Mouse (Mus musculus): ENCODE measurements at regions not wholly inside any gene's neighbourhood (a gene's known extent, or its start where the extent isn't known, plus 50 kb on each side); places are given as distances from the start of the nearest gene placed in this dataset.
A peak's percentile ranks its signal among the peaks of the same experiment; 100 is the strongest.

DNA sequence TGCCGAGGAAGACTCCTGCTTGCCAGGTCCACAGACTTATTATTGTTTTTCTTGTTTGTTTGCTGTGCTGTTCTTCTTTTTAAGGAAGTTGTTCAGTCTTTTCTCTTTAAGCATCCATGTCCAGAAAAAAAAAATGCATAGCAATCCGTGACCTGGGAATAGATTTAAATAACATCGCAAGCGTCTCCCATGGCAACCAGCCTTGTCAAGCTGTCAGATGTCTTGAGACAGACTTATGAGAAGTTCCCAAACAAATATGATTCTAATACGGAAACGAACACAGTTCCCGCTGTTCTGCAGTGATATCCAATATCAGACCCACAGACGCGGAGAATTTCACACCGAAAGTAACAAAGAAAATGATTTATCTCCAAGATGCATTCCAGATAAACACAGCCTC is 547.4 kb downstream of the Etnk1 start:
- Histone ChIP-seq H3K27ac (replicated peaks) (no peak overlapping the region), H3K9me3 (replicated peaks) (no peaks in the 10 kb centered on the region), H3K4me1 (peaks cover 12% of the 10 kb centered on the region), H3K4me3 (no peak overlapping the region), H3K36me3 (no peaks in the 10 kb centered on the region), H3K27me3 (ENCODE audit: low read depth, poor library complexity, severe bottlenecking) (no peaks in the 10 kb centered on the region)
- no peak for DNase-seq (ENCODE audit: low spot score)
- WGBS: 87% methylated on average over 10 of the region's 10 CpGs

GRCm38 (mm10) chr6:143750074-143750473 is 583.1 kb downstream of the Etnk1 start:
- Histone ChIP-seq H3K27me3 (ENCODE audit: low read depth, poor library complexity, severe bottlenecking) (no peaks in the 10 kb centered on the region), H3K4me1 (peaks cover 4% of the 10 kb centered on the region; the same call in 1 of the 2 replicates), H3K9me3 (replicated peaks) (no peaks in the 10 kb centered on the region), H3K27ac (replicated peaks) (no peak overlapping the region), H3K36me3 (no peaks in the 10 kb centered on the region), H3K4me3 (no peak overlapping the region)
- no peak for DNase-seq (ENCODE audit: low spot score)

GRCm38 (mm10) chr6:143751076-143752070 is 584.4 kb downstream of the Etnk1 start:
- Histone ChIP-seq H3K4me1 (peaks cover 4% of the 10 kb centered on the region; the same call in 1 of the 2 replicates), H3K27me3 (ENCODE audit: low read depth, poor library complexity, severe bottlenecking) (no peaks in the 10 kb centered on the region), H3K36me3 (no peaks in the 10 kb centered on the region), H3K9me3 (replicated peaks) (no peaks in the 10 kb centered on the region), H3K27ac (replicated peaks) (0 out of 2 replicates have a peak overlapping the region, but pooled peaks have one; percentile 19), H3K4me3 (no peak overlapping the region)
- 86% methylated on average over 14 of the region's 14 CpGs for WGBS
- no peak for DNase-seq (ENCODE audit: low spot score)

DNA sequence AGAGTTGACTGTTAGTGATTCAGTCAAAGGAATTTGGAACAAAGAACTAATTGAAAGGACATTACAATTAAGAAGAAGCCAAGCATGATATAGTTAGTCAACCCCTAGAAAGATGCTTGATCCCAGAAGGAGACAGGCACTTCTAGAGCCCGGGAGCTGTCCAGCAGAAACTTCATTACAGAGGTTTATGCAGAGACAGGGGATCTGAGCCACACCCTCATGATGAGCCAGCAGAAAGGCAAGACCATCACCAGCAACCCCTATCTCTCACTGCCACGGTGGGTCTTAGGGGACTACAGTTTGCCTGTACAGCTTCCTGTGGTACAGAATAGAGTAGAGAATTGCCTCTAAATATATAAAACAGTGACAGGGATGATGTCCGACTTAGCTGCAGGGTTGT is 590.4 kb downstream of the Etnk1 start:
- H3K27me3 ChIP-seq (ENCODE audit: low read depth, poor library complexity, severe bottlenecking): no peaks in the 10 kb centered on the region
- no peaks in the 10 kb centered on the region for H3K36me3 ChIP-seq
- no peaks in the 10 kb centered on the region for H3K4me1 ChIP-seq
- H3K4me3 ChIP-seq: no peak overlapping the region
- no peak for DNase-seq (ENCODE audit: low spot score)
- H3K9me3 ChIP-seq (replicated peaks): no peaks in the 10 kb centered on the region
- no peak overlapping the region for H3K27ac ChIP-seq (replicated peaks)
- WGBS: 76% methylated on average over 3 of the region's 3 CpGs

DNA sequence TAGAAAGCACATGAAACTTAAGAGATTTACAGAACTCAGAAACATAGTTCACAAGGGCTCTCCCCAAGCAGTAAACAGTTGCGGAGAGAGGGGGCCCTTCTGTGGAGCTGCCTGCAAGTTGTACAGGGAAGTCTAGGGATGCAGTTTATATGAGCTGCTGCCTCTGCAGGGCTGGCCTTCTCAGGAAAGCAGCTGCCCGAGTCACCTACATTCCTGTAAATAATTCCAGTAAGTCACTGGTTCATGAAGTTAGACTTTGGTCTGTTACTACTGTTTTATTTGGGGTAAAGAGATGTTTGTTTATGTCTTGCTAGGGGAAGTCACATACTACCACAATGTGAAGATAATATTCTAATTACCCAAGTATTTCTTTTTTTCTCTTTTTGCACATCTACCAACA is 601.1 kb downstream of the Etnk1 start:
- Histone ChIP-seq H3K27me3 (ENCODE audit: low read depth, poor library complexity, severe bottlenecking) (no peaks in the 10 kb centered on the region), H3K9me3 (replicated peaks) (no peaks in the 10 kb centered on the region; the same call in 1 of the 2 replicates), H3K27ac (replicated peaks) (no peak overlapping the region), H3K4me1 (no peaks in the 10 kb centered on the region), H3K4me3 (no peak overlapping the region), H3K36me3 (no peaks in the 10 kb centered on the region)
- 93% methylated on average over 2 of the region's 2 CpGs for WGBS
- DNase-seq (ENCODE audit: low spot score): no peak
